Mouse (Mus musculus) neural tube, embryonic 10.5 days (tissue): Measurements from ENCODE around the gene Stx1b.
"Not testable (repeated sequence)": the region's sequence is repeated elsewhere in the genome, so short reads cannot be mapped to it uniquely, and the experiment has no call there.

Experiments
- DNase-seq: peaks from one replicate; pipeline ENCODE4 v3.0.0-alpha.2; 2017; ENCODE audit warnings: low spot score; ENCODE audit errors: extremely low spot score

Gene Stx1b

DNA sequence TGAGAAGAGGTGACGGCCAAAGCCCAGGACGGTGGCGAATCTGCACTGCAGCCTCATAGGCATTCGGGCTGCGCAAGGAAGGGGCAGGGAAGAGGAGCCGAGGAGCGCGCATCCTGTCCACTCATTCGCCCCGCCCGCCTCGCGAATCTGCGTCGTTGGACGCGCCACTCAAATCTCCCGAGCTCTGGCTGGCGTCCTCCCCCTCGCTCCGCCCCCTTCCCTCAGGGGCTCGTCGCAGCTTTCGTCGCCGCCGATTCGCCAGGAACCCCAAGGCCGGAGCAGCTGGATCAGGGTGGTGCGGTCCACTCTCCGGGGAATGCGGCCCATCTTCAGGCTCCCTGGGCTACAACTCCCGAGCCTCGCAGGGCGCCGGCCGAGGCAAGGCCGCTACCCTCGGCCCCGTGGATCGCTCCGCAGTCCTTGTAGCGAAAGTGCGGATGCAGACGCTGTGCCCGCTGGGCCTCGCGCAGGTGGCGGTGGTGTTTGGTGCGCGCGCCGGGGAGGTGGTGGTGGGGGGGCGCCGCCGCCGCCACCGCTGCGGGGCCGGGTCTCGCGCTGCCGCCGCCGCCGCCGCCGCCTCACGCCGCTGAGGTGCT, 47.4 kb downstream of the Stx1b start:
- DNase-seq, result peak; percentile 94

DNA sequence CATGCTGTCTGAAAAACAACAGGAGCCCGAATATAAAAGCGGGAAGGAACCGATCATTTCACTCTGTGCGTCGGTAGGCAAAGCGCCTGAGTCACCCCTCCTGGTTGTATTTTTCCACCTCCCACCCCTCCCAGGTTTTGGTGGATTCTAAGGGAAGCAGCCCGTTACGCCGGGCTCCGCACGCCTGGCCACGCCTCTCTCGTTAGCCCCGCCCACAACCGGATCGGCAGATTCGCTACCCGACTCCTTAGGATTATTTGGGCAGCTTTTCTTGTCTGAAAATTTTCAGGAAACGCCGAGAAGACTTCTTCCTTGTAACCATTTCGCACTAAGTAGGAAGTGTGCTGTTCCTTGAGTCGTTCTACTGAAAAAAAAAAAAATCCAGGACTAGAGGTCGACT, 47.9 kb downstream of the Stx1b start, which contains the start of gene Setd1a:
Gene Setd1a, plus strand, starts transcription at position 245 of the 400 bp plus-strand sequence.
- peak; percentile 82 for DNase-seq

DNA sequence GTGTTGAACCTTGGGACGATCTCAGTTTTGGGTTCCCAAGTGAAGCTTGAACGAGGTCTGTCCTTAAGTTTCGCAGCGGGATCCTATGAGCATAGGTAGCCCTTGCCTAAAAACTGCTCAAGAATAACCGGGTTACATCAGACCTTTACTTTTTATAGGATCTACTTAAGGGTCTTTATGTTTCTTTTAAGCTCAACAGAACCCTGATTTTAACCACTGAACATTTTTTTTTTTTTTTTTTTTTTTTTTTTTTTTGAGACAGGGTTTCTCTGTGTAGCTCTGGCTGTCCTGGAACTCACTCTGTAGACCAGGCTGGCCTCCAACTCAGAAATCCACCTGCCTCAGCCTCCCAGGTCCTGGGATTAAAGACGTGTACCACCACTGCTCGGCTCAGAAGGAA, 48.5 kb downstream of the Stx1b start:
- DNase-seq, result not testable (repeated sequence)

- peak; percentile 57 for DNase-seq
These were observed 50.5 kb downstream of the Stx1b start for GRCm38 (mm10) chr7:127773664-127774384.

DNA sequence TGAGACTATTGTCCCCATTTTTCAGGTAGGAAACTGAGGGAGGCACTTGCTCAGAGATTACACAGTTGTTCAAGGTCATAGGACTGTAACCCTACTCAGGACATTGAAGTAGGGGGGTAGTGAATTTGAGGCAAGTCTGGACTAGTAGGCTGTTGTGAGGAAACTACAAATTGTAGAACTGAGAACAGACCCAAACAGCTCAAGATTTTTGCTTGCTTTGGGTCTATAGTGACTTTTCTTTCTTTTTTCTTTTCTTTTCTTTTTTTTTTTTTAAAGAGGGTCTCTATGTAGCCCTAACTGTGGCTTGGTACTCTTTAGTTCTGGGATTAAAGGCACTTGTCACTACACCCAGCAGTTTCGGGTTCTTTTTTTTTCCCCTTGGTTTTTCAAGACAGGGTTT, 51.8 kb downstream of the Stx1b start:
- DNase-seq, result no peak

DNA sequence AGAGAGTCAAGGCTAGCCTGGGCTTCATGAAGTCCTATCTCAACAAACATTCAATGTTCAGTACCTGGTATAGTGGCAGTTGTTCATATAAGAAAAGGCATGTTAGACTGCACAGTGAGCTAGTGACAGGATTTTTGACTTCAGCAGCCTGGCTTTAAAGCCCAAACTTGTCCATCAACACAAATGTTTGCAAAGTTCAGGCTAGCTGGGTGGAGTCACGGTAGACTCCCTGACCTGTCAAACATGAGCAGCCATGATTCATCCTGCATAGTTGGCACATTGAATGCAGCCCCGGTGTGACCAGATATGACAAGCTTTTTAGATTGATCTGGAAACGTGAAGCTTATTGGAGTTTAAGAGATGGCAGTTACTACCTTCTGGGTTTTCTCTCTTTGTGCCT, 52.3 kb downstream of the Stx1b start:
- DNase-seq, result no peak

DNA sequence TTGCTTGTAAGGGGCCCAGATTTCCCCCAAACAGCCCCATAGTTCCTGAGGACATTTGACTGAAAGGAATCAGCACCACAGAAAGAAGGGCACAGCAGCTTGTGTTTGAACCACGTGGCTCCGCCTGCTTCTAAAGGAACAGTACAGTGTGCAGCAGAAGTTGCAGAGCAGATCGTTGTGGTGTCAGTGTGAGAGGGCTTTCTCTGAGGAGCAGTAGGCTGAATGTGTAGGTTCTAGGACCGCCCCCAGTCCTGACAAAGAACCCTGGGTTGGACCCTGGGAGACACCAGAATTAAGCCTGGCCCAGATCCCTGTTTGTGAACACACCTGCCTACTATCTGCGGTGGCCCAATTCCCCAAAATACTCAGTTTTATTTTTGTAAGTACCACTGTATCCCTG, 53.1 kb downstream of the Stx1b start:
- no peak for DNase-seq

DNA sequence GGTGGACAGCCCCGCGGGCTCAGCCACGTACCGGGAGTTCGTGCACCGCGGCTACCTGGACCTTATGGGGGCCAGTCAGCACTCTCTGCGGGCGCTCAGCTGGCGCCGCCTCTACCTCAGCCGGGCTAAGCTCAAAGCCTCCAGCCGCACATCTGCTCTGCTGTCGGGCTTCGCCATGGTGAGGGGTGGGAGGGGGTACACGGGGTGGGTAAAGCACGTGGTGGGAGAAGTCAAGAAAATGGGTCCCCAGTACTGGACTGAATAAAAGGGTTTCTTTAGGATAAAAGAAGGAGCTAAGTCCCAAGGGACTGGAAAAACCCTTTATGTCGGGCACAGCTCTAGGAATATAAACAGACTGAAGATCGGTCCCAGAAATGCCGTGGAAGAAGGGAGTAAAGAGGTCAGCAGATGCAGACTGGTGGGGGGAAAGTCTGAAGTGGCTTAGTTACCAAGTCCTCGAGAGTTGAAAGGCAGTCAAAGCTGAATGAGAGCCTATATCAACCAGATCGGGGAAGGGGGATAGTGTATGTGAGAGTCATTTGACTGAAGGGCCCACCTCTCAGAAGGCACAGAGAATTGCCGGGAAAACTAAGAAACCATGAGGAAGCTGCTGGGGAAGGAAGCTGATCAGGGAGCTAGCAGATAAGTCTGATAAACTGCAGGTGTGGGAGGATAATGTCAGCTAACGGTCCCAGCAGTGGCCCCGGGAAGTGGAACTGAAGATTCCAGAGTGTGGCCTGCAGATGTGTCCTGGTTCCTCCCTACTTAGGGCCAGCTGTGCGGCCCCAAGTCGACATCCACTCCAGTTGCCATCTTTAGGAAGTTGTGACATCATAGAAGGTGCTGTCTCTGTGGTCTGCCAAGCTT, 54.1 kb downstream of the Stx1b start:
- DNase-seq, result no peak

- DNase-seq, result peak; percentile 82
These were observed 54.7 kb downstream of the Stx1b start, which contains the start of gene Orai3 for GRCm38 (mm10) chr7:127769651-127770038. TSS of gene Orai3 (plus strand) at chr7:127769815.

- peak; percentile 85 for DNase-seq
These were observed 55.3 kb downstream of the Stx1b start for GRCm38 (mm10) chr7:127768997-127769593.

- DNase-seq, result no peak
These were observed 55.9 kb downstream of the Stx1b start for GRCm38 (mm10) chr7:127768346-127768996.

- no peak for DNase-seq
These were observed 56.5 kb downstream of the Stx1b start for GRCm38 (mm10) chr7:127767671-127768345.

DNA sequence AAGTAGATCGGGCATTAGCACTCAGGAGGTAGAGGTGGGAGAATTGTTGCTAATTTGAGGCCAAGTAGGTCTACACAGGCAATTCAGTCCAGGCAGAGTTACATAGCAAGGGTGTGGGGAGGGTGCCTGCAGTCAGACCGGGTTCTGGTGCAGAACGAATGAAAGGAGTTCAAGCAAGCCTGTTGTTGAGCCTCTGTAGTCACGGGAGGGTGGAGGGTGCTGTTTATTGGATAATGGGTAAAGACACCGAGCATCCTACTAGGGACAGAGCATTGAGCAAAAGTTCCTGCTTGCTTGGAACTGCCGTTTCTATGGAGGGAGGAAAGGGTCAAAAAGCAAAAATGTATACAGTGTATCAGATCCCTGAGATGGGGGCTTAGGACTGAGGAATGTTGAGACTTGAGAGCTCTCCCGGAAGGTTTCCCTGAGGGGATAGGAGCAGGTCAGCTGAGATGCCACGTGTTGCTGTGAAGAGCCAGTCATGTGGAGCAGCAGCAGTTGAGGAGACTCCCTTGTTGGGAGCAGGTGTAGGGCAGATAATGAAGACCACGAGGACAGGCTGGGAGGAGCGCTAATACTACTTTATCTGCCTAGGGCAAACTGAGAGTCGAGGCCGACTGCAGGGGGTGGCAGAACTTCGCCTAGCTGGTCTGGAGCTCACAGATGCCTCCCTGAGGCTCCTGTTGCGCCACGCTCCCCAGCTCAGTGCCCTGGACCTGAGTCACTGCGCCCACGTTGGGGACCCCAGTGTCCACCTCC, 57.3 kb downstream of the Stx1b start:
- DNase-seq, result no peak

GRCm38 (mm10) chr7:127765756-127766155, 58.6 kb downstream of the Stx1b start:
- DNase-seq, result no peak

- DNase-seq, result no peak
These were observed 60.7 kb downstream of the Stx1b start for GRCm38 (mm10) chr7:127763642-127764041.

- peak; percentile 65 for DNase-seq
These were observed 63.3 kb downstream of the Stx1b start for GRCm38 (mm10) chr7:127761026-127761425.

- no peak for DNase-seq
These were observed 63.9 kb downstream of the Stx1b start for GRCm38 (mm10) chr7:127760478-127760877.

DNA sequence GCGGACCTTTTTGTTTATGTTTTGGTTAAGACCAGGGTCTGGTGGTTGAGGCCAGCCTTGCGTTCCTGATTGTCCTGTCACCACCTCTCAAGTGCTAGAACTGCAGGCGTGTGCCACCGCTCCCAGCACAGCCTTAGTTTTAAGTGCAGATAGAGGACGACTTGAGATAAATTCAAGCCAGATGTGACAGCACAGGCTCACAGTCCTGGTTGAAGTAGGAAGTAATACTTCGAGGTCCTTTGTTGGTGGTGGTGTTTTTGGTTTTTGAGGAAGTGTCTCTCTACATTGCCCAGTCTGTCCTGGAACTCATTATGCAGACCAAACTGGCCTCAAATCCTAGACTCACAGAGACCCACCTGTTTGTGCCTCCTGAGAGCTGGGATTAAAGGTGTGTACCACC, 64.6 kb downstream of the Stx1b start:
- DNase-seq, result no peak
